Mouse (Mus musculus): ENCODE measurements around the gene Uvssa.

DNA sequence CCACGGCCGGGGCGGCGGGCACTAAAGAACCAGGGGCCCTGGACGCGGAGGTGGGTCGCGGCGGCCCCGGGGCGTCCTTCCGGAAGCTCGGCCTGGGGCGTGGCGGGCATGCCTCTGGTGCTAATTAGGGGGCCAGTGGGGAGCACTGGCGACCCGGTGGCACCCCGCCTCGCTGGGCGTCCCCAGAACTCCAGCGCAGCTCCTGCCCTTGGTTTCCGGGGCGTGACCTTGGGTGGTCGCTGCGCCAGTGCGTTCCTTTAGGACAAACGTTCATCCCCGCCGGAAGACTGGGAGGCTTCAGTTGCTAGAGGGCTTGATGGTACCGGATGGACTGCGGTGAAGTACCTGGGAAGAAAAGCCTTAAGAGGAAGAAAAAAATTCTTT, 42.4 kb upstream of the Uvssa start:
- TF ChIP-seq ZC3H11A (IDR thresholded peaks at IDR 0.05; ENCODE audit: borderline replicate concordance, low read depth, low read length), result no peak
- TF ChIP-seq CHD2 (IDR thresholded peaks at IDR 0.05; ENCODE audit: low read depth, low read length), result no peak
- TF ChIP-seq MAFK (IDR thresholded peaks at IDR 0.05; ENCODE audit: insufficient read depth, low read depth, low read length), result no peak
- TF ChIP-seq HCFC1 (IDR thresholded peaks at IDR 0.05; ENCODE audit: borderline replicate concordance, insufficient read depth, low read length), result no peak
- TF ChIP-seq ZNF384 (IDR thresholded peaks at IDR 0.05; ENCODE audit: low read depth, low read length), result no peak
